Mouse (Mus musculus): Measurements from ENCODE around the gene Ccdc30. TPM values are rescaled to one million over a fixed set of nuclear protein-coding genes. Genes with fewer than 3 reads are reported as not detected.

Gene Ccdc30
- total and polyA plus RNA-seq, 3 experiments: not detected

DNA sequence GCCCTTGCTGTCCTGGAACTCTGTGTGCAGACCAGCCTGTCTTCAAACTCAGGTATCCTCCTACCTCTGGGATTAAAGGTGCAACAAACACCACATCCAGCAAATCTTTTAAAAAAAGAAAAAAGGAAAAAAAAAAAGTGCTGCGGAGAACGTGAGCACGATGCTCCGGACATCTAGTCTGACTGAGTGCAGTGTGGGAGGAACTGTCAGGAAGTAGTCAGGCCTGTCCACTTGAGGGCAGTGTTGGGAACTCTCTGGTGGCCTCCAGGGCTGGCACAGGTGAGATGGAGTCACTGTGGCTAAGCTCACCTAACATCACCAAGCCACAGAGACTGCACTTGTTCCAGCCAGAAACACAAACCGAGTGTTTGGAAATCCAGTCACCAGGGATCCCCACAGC, 15.4 kb upstream of the Ccdc30 start (continued):
- TF ChIP-seq E2F4 (IDR thresholded peaks at IDR 0.05; ENCODE audit: borderline replicate concordance, low read depth, low read length): no peak
- no peak for TF ChIP-seq RCOR1 (IDR thresholded peaks at IDR 0.05; ENCODE audit: low read depth, low read length)
- peak; percentile 30 for TF ChIP-seq RAD21 (IDR thresholded peaks at IDR 0.05; ENCODE audit: low read depth, low read length)
- TF ChIP-seq MAZ (IDR thresholded peaks at IDR 0.05; ENCODE audit: low read depth, low read length): no peak

DNA sequence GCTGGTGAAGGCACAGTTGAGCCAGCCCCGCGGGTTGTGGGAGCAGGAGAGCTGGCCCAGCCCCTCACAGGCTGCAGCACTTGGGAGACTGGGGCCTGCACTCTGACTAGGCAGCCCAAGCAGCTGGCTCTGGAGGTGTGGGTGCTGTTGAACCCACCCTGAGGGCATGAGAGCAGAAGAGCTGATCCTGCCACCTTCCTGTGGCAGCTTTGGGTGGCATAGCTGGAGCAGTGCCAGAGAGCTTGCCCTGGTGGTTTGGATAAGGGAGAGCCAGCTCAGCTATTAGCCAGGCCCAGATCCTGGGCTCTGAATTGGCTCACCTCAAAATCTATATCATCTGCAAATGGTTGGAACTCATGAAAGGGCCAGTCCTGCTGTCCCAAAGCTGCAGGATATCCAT, 12.4 kb upstream of the Ccdc30 start:
- Histone ChIP-seq H3K27ac (ENCODE audit: control insufficient read depth, low read depth, low read length) (no peak overlapping the region), H3K4me1 (ENCODE audit: control insufficient read depth in 1 of 2, insufficient read depth in 2 of 2, low read length in 2 of 2) (peaks cover 2 to 3% of the 10 kb centered on the region in 2 experiments; a peak in 2 of 4 replicates), H3K36me3 (ENCODE audit: control insufficient read depth in 1 of 2, insufficient read depth in 2 of 2, low read length in 2 of 2) (peaks cover 0 to 4% of the 10 kb centered on the region in 2 experiments; a peak in 2 of 4 replicates), H3K4me3 (ENCODE audit: control insufficient read depth in 1 of 2, insufficient read depth in 1 of 2, low read depth in 2 of 2, low read length in 2 of 2) (no peak overlapping the region), H3K79me2 (ENCODE audit: control insufficient read depth, insufficient read depth, low read length, poor library complexity) (no peaks in the 10 kb centered on the region), H3K27me3 (ENCODE audit: control insufficient read depth in 1 of 2, insufficient read depth in 2 of 2, low read length in 2 of 2) (peaks cover 3% of the 10 kb centered on the region in 2 experiments), H3K9me3 (replicated peaks; ENCODE audit: insufficient read depth, low read length) (no peaks in the 10 kb centered on the region), H3K9ac (ENCODE audit: control insufficient read depth, low read depth, low read length, poor library complexity, severe bottlenecking) (no peak overlapping the region)
- no peak for DNase-seq (ENCODE audit: low read depth, low spot score)
- no peak for TF ChIP-seq MYC (IDR thresholded peaks at IDR 0.05; ENCODE audit: low read depth, low read length)
- no peak for TF ChIP-seq MYB (IDR thresholded peaks at IDR 0.05; ENCODE audit: low read depth, low read length)
- TF ChIP-seq TCF12 (IDR thresholded peaks at IDR 0.05; ENCODE audit: low read depth, low read length): no peak
- TF ChIP-seq JUND (IDR thresholded peaks at IDR 0.05; ENCODE audit: low read depth, low read length): no peak
- no peak for TF ChIP-seq USF1 (IDR thresholded peaks at IDR 0.05; ENCODE audit: low read depth, low read length)
- no peak for TF ChIP-seq ZKSCAN1 (IDR thresholded peaks at IDR 0.05; ENCODE audit: low read depth, low read length)
- TF ChIP-seq GABPA (IDR thresholded peaks at IDR 0.05; ENCODE audit: low read depth, low read length): no peak
- TF ChIP-seq ZMIZ1 (IDR thresholded peaks at IDR 0.05; ENCODE audit: low read depth, low read length): no peak
- TF ChIP-seq TAL1 (IDR thresholded peaks at IDR 0.05; ENCODE audit: low read length): no peak
- no peak for TF ChIP-seq GATA1 (IDR thresholded peaks at IDR 0.05; ENCODE audit: low read depth, low read length)
- TF ChIP-seq MXI1 (IDR thresholded peaks at IDR 0.05; ENCODE audit: low read depth, low read length): no peak
- TF ChIP-seq USF2 (IDR thresholded peaks at IDR 0.05; ENCODE audit: borderline replicate concordance in 1 of 2, insufficient read depth in 1 of 2, low read depth in 1 of 2, low read length in 2 of 2): no peak
- no peak for TF ChIP-seq UBTF (IDR thresholded peaks at IDR 0.05; ENCODE audit: borderline replicate concordance, insufficient read depth, low read depth, low read length)
- no peak for TF ChIP-seq RAD21 (IDR thresholded peaks at IDR 0.05; ENCODE audit: low read depth, low read length)
- TF ChIP-seq SMC3 (IDR thresholded peaks at IDR 0.05; ENCODE audit: low read depth, low read length): no peak
- no peak for TF ChIP-seq EP300 (IDR thresholded peaks at IDR 0.05; ENCODE audit: low read depth in 1 of 2, low read length in 2 of 2)
